Mouse (Mus musculus): ENCODE data around the gene Cyp19a1.
A peak's percentile ranks its signal among the peaks of the same experiment; 100 is the strongest.

Cyp19a1 gene

GRCm38 (mm10) chr9:54180216-54180615 lies 87.7 kb downstream of the Cyp19a1 start:
- DNase-seq (ENCODE audit: low read depth, low spot score), result no peak

- DNase-seq (ENCODE audit: low read depth, low spot score), result peak; percentile 14
These were observed 98.4 kb downstream of the Cyp19a1 start for GRCm38 (mm10) chr9:54169489-54169888.

- DNase-seq (ENCODE audit: low read depth, low spot score), result peak; percentile 35
These were observed 99.5 kb downstream of the Cyp19a1 start for GRCm38 (mm10) chr9:54168425-54168824.

- DNase-seq (ENCODE audit: low read depth, low spot score), result no peak
These were observed 104.8 kb downstream of the Cyp19a1 start for GRCm38 (mm10) chr9:54163117-54163516.

GRCm38 (mm10) chr9:54153679-54154078 lies 114.2 kb downstream of the Cyp19a1 start:
- DNase-seq (ENCODE audit: low read depth, low spot score), result no peak

- no peak for DNase-seq (ENCODE audit: low read depth, low spot score)
These were observed 128.7 kb downstream of the Cyp19a1 start for GRCm38 (mm10) chr9:54139191-54139590.
